Mouse (Mus musculus) Patski (cell line): ENCODE measurements around the gene Ifitm3. TPM values are rescaled to one million over a fixed set of nuclear protein-coding genes. Genes with fewer than 3 reads are reported as not detected.
A peak's percentile ranks its signal among the peaks of the same experiment; 100 is the strongest.
"Not testable (repeated sequence)": the region's sequence is repeated elsewhere in the genome, so short reads cannot be mapped to it uniquely, and the experiment has no call there.

ENCODE experiments used
- ATAC-seq: fragments of 100-300 bp; one replicate; pipeline ENCODE4 v1.8.0; 2021
- CTCF ChIA-PET: fragments of 350-600 bp; sonication (Branson Sonifier 250); formaldehyde crosslinking; loops from one replicate; lab custom pipeline; 2022; ENCODE audit warnings: inconsistent platforms; lab: Charles Lee
- POLR2A ChIA-PET: fragments of 350-600 bp; sonication (Branson Sonifier 250); formaldehyde crosslinking; loops from one replicate; lab custom pipeline; 2022; ENCODE audit warnings: antibody characterized with exemption, inconsistent platforms; lab: Charles Lee
- DNase-seq: peaks from one replicate; pipeline ENCODE4 v3.0.0-alpha.2; 2011; ENCODE audit warnings: low read depth, low spot score
- H3K27me3 ChIP-seq: fragments of 371-371 bp; one replicate; pipeline ENCODE4 v1.5.1; 2021
- CTCF ChIP-seq: fragments of 100-300 bp; IDR thresholded peaks from one replicate; pipeline ENCODE4 v1.5.1; 2021
- in situ Hi-C: fragments of 300-500 bp; cut with MboI; formaldehyde crosslinking; loops from 3 replicates; pipeline ENCODE4 v1.11.1; 2018; ENCODE audit warnings: low pct_unique_long_range_greater_than_20kb, mixed read lengths
- polyA plus RNA-seq: library from polyadenylated mRNA; unstranded; gene quantifications from one replicate; pipeline ENCODE4 v1.2.3, GENCODE M21; 2021

The Ifitm3 gene
- polyA plus RNA-seq, 1 experiment from 2014 or later = 8.6 TPM

DNA sequence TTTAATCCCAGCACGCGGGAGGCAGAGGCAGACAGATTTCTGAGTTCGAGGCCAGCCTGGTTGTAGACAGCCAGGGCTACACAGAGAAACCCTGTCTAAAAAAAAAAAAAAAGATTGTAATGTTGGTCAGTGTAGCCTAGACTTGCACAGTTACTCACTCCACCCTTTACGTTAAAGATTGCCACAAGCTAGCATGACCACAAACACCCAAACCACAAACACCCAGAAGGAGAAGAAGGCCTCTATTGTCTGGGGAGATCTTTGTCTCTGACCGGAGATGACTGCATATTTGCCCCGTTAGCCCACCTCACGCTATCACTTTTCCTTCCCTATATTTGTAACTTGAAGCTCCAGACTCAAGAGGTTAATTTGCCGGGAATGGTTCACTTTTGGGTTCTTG is 28.9 kb downstream of the Ifitm3 start:
- H3K27me3 ChIP-seq = no peaks in the 10 kb centered on the region
- no peak for TF ChIP-seq CTCF
- CTCF ChIA-PET = interaction anchor here (0.8 kb wide), 1 partner anchor 67 kb away, joined by 3 read pairs; no protein-coding TSS in a partner anchor
- ATAC-seq = no peak
- in situ Hi-C loops = no loop called here
- POLR2A ChIA-PET = no interaction called here
- DNase-seq = no peak

DNA sequence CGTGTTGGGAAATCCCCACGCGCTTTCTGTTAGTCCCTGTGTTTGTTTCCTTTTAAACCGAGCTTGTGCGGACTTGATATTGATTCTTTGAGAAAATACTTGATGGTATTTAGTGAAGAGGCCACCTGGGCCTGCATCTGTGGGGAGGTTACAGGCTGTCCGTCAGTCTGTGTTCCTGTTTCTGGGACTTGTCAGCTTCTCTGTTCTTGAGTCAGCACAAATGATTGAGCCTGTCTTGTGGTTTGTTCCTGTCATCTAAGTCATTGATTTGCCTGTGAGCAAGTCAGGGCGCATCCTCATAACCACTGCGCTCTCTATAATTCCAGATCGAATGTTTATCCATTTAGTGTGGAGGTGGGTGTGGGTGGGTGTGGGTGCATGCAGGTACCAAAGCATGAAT is 33.9 kb downstream of the Ifitm3 start:
- ATAC-seq, H3K27me3 ChIP-seq, DNase-seq, in situ Hi-C loops, CTCF ChIA-PET: not testable (repeated sequence)
- POLR2A ChIA-PET = interaction anchor here (0.7 kb wide), 1 partner anchor 1381 kb away, joined by 6 read pairs; no protein-coding TSS in a partner anchor

GRCm38 (mm10) chr7:140975465-140975864 is 35.1 kb downstream of the Ifitm3 start:
- POLR2A ChIA-PET = interaction anchor here (0.6 kb wide), 2 partner anchors 21 to 1398 kb away, joined by 3 to 5 read pairs; partner anchors contain the start of gene Ifitm10
- in situ Hi-C loops = no loop called here
- TF ChIP-seq CTCF = no peak
- H3K27me3 ChIP-seq = no peaks in the 10 kb centered on the region
- ATAC-seq = no peak
- no peak for DNase-seq
- CTCF ChIA-PET = interaction anchor here (1.4 kb wide), 1 partner anchor 16 kb away, joined by 7 read pairs; no protein-coding TSS in a partner anchor

DNA sequence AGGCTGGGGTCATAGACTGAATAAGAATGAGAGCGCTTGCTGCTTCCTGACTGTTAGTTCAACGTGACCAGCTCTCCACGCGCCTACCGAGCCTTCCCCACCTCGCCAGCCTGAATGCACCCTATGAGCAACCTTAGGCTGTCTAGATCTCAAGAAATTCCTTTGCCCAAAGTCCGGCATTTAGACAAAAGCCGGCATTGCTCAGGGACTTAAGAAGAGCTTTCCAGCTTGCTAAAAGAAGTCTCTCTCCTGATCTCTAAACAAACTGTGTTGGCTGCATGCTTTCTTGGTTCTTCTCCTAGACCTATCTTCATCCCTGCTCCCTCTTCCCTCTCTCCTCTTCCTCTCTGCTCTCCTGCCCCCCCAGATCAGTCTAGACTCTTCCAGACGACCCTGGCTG is 35.6 kb downstream of the Ifitm3 start:
- no peaks in the 10 kb centered on the region for H3K27me3 ChIP-seq
- no peak for ATAC-seq
- CTCF ChIA-PET = interaction anchor here (1.4 to 2.1 kb wide), 2 partner anchors 16 to 33 kb away, joined by 6 to 7 read pairs; no protein-coding TSS in a partner anchor
- POLR2A ChIA-PET = interaction anchor here (0.6 kb wide), 1 partner anchor 1399 kb away, joined by 5 read pairs; the partner anchor contains the start of gene Ifitm10
- no peak for DNase-seq
- in situ Hi-C loops = no loop called here
- no peak for TF ChIP-seq CTCF

- ChIA-PET POLR2A (interaction anchor here (0.5 to 0.9 kb wide), 2 partner anchors 31 to 221 kb away, joined by 3 to 4 read pairs; partner anchors contain the start of gene Lrrc56), CTCF (interaction anchor here (0.9 to 2.1 kb wide), 4 partner anchors 14 to 96 kb away, joined by 3 to 8 read pairs (median 4); no protein-coding TSS in a partner anchor)
- no peak for TF ChIP-seq CTCF
- in situ Hi-C loops = no loop called here
- ATAC-seq (peak; percentile 76), DNase-seq (no peak)
- no peaks in the 10 kb centered on the region for H3K27me3 ChIP-seq
Observed at GRCm38 (mm10) chr7:140973396-140974165, 37.0 kb downstream of the Ifitm3 start.

GRCm38 (mm10) chr7:140971479-140972171 is 38.9 kb downstream of the Ifitm3 start:
- ATAC-seq (no peak), DNase-seq (no peak)
- in situ Hi-C loops = no loop called here
- no peak for TF ChIP-seq CTCF
- ChIA-PET POLR2A (no interaction called here), CTCF (interaction anchor here (1.3 to 2.0 kb wide), 2 partner anchors 12 to 37 kb away, joined by 3 to 6 read pairs; no protein-coding TSS in a partner anchor)
- H3K27me3 ChIP-seq = no peaks in the 10 kb centered on the region

DNA sequence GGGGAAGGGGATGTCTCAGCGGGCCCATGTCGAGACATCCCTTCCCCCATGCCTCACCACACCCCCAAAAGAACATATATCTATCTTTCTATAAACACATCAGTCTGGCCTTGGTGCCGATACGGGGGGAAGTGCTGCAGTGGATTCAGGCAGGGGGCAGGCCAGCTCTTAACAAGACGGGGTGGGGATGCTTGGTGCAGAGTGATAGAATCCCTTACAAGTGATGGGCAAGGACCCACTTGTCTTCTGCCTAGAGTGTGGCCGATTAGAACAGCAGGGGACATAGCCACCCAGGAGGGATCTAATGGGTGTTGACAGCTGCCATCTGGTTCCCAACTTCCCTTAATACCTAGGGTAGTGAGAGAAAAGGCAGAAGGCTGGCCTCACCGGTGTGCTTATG is 39.6 kb downstream of the Ifitm3 start:
- no peak for TF ChIP-seq CTCF
- no peaks in the 10 kb centered on the region for H3K27me3 ChIP-seq
- CTCF ChIA-PET = interaction anchor here (1.3 to 2.0 kb wide), 2 partner anchors 11 to 37 kb away, joined by 3 to 6 read pairs; no protein-coding TSS in a partner anchor
- DNase-seq = no peak
- ATAC-seq = no peak
- in situ Hi-C loops = no loop called here
- POLR2A ChIA-PET = no interaction called here

- CTCF ChIA-PET = interaction anchor here (1.1 to 1.9 kb wide), 2 partner anchors 9 to 40 kb away, joined by 5 read pairs; no protein-coding TSS in a partner anchor
- H3K27me3 ChIP-seq, POLR2A ChIA-PET, in situ Hi-C loops, ATAC-seq, DNase-seq: not testable (repeated sequence)
Observed at GRCm38 (mm10) chr7:140968710-140969109, 41.9 kb downstream of the Ifitm3 start.

DNA sequence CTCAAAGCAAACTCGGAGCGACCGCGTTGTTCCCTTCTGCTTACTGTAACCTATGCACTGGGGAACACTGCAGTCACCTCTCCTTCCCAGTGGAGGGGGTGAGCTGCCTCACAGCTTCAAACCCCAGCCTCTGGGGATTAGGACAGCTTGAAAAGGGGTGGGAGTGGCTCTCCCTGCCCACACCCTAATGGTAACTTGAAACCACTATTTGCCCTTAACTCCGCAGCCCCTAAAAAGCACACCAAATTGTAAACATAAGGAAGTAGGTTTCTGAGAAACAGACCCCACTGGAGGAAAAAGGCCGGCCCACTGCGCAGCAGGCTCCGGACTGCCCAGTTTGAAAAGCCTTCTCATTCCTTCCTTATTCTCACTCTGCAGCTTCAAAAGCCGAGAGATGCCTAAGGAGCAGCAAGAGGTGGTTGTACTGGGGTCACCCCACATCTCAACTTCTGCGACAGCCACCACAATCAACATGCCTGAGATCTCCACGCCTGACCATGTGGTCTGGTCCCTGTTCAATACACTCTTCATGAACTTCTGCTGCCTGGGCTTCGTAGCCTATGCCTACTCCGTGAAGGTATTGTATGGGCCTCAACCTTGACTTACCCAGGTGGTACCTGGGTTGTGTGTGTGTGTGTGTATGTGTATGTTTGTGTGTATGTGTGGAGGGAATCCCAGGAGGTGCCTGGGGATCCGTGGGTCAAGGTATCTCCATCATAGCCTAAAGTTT is 42.5 kb downstream of the Ifitm3 start:
- no peak for DNase-seq
- in situ Hi-C loops = no loop called here
- POLR2A ChIA-PET = no interaction called here

GRCm38 (mm10) chr7:140966921-140967320 is 43.6 kb downstream of the Ifitm3 start, which contains the start of gene Ifitm1:
Gene Ifitm1 (plus strand): TSS chr7:140967221.
- in situ Hi-C loops = no loop called here
- no peak for TF ChIP-seq CTCF
- POLR2A ChIA-PET = no interaction called here
- H3K27me3 ChIP-seq = no peaks in the 10 kb centered on the region
- ATAC-seq (no peak), DNase-seq (no peak)
- CTCF ChIA-PET = interaction anchor here (1.1 kb wide), 2 partner anchors 7 to 41 kb away, joined by 3 to 5 read pairs; no protein-coding TSS in a partner anchor

More for the DNA sequence above, 42.5 kb downstream of the Ifitm3 start:
- no peak for TF ChIP-seq CTCF
- no peaks in the 10 kb centered on the region for H3K27me3 ChIP-seq
- ATAC-seq = no peak
- CTCF ChIA-PET = interaction anchor here (1.0 to 1.9 kb wide), 3 partner anchors 8 to 41 kb away, joined by 3 to 5 read pairs (median 5); no protein-coding TSS in a partner anchor
